Mouse (Mus musculus) c-Kit-positive CD71-negative TER-119-negative erythroid progenitor cells, embryonic 14.5 days (primary cell): ENCODE data around the gene Pcnp.
"Not testable (repeated sequence)": the region's sequence is repeated elsewhere in the genome, so short reads cannot be mapped to it uniquely, and the experiment has no call there.

Experiments used
- DNase-seq: peaks from one replicate; pipeline ENCODE4 v3.0.0-alpha.2; 2013; ENCODE audit warnings: low read depth

Gene Pcnp

GRCm38 (mm10) chr16:55967221-55967620 lies 62.3 kb downstream of the Pcnp start:
- no peak for DNase-seq

GRCm38 (mm10) chr16:55966212-55966871 lies 63.2 kb downstream of the Pcnp start, which contains the start of gene Rpl24:
Rpl24 (plus strand) TSS chr16:55966275.
- peak; percentile 87 for DNase-seq

DNA sequence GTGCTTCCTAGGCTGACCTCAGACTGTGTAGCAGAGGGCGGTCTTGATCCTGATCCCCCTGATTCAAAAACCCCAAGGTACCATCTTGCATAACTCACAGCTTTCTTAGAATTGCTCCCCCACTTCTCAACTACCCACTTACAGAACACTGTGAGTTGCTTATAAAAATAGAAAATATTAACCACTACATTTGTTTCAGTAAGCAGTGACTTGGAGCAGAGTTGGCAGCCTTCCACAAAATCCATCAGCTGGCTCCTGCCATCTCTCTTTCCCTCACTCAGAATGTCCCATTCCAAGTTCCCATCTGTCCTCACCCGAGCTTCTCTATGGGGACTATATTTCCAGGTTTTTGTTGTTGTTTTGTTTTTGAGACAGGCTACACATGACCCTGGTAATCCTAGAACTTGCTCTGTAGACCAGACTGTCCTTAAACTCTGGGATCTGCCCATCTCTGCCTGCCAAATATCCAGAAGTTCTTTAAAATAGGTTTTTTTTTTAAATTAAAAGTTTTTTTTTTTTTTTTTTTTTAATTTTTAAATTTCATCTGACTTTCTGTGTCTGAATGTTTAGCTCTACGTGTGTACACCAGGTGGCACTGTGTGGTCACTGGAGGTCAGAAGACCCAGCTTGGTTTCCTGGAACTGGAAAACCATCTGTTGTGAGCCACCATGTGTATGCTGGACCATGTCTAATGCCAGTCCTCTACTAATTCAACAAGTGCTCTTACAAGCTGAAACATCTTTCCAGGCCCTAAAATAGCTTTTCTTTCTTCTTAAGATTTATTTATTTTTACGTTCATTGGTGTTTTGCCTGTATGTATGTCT lies 65.2 kb downstream of the Pcnp start:
- no peak for DNase-seq

- DNase-seq, result not testable (repeated sequence)
Measured at GRCm38 (mm10) chr16:55963068-55963467, 66.5 kb downstream of the Pcnp start.
